Mouse (Mus musculus): ENCODE data around the gene Chrm3. TPM values are rescaled to one million over a fixed set of nuclear protein-coding genes. Genes with fewer than 3 reads are reported as not detected.
A peak's percentile ranks its signal among the peaks of the same experiment; 100 is the strongest.

The Chrm3 gene
- polyA plus RNA-seq, 1 experiment: 8.4 TPM

DNA sequence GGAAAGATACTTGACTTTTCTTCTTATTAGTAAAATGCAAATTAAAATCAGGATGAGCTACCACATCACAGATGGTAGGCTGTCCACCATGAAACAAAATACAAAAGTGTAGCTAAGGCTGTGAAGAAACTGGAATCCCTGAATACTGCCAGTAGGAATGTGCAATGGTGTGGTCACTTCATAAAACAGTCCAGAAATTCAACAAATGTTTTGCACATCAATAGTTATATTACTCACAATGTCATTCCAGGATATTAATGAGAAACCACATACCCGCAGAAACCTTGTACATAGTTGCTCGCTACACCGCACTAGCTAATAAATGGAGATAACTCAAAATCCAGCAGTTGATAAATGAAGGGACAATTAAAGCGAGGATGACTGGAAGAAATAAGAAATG, 447.9 kb downstream of the Chrm3 start:
- DNase-seq (ENCODE audit: low read depth): no peak
- TF ChIP-seq POLR2A (IDR thresholded peaks at IDR 0.05; ENCODE audit: borderline replicate concordance, extremely low read depth, insufficient read depth, insufficient read length, poor library complexity, severe bottlenecking) (no peak), CTCF (IDR thresholded peaks at IDR 0.05; ENCODE audit: borderline replicate concordance, extremely low read depth, insufficient read depth, insufficient read length) (no peak)

DNA sequence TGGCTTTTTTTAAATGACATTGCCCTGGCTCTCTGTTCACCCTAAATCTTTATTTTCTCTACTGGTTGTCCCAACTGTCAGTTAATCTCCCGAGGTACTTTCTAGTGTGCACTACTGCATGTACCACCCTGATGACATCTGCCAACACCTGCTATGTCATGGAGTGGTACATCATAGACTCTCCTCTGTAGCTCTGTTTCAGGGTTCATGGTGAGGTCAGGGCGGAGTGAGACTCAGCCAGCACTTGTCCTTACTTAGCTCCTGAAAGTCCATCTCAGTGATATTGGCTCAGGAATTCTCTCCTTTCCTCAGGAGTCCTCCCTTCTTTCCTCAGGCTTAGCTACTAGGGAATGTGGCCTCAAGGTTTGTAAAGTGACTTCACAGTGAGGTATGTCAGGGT, 451.9 kb downstream of the Chrm3 start:
- DNase-seq (ENCODE audit: low read depth): no peak
- TF ChIP-seq POLR2A (IDR thresholded peaks at IDR 0.05; ENCODE audit: borderline replicate concordance, extremely low read depth, insufficient read depth, insufficient read length, poor library complexity, severe bottlenecking): no peak
- no peak for TF ChIP-seq CTCF (IDR thresholded peaks at IDR 0.05; ENCODE audit: borderline replicate concordance, extremely low read depth, insufficient read depth, insufficient read length)

DNA sequence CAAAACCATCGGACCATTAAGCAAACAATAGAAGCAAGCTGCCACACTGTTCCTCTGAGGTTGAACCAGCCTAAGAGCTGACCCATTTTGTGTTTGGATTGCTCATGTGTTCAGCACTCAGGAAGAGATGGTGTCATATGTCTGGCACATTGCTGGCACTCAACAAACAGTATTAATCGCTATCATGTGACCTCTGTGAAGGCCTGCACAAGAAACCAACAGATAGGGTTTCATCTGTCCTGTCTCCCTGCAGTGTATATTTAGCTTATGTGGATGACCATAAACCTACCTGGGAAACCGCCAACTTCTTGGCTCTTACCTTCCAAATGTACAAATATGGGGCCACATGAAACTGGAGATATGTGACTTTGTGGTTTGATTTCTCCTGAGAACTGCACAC, 453.4 kb downstream of the Chrm3 start:
- no peak for TF ChIP-seq CTCF (IDR thresholded peaks at IDR 0.05; ENCODE audit: borderline replicate concordance, extremely low read depth, insufficient read depth, insufficient read length)
- TF ChIP-seq POLR2A (IDR thresholded peaks at IDR 0.05; ENCODE audit: borderline replicate concordance, extremely low read depth, insufficient read depth, insufficient read length, poor library complexity, severe bottlenecking): no peak
- DNase-seq (ENCODE audit: low read depth): no peak

DNA sequence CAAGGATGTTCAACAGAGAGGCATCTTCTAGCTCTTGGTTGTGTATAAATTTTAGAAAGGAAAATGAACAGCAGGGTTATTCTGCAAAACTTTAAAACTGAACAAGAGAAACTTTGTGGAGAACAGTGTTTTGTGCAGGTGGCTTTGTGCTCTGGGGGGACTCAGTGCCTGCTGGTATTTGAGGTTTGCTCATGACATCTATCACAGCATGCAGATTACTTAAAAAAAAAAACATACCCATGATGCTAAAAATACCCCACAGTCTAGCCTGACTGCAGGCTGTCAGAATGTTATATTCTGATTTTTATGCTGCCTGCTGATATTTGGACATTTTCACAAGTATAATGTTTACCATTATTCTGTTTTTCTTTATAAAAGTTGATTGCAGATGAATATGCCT, 456.2 kb downstream of the Chrm3 start:
- no peak for DNase-seq (ENCODE audit: low read depth)
- TF ChIP-seq POLR2A (IDR thresholded peaks at IDR 0.05; ENCODE audit: borderline replicate concordance, extremely low read depth, insufficient read depth, insufficient read length, poor library complexity, severe bottlenecking) (no peak), CTCF (IDR thresholded peaks at IDR 0.05; ENCODE audit: borderline replicate concordance, extremely low read depth, insufficient read depth, insufficient read length) (no peak)

DNA sequence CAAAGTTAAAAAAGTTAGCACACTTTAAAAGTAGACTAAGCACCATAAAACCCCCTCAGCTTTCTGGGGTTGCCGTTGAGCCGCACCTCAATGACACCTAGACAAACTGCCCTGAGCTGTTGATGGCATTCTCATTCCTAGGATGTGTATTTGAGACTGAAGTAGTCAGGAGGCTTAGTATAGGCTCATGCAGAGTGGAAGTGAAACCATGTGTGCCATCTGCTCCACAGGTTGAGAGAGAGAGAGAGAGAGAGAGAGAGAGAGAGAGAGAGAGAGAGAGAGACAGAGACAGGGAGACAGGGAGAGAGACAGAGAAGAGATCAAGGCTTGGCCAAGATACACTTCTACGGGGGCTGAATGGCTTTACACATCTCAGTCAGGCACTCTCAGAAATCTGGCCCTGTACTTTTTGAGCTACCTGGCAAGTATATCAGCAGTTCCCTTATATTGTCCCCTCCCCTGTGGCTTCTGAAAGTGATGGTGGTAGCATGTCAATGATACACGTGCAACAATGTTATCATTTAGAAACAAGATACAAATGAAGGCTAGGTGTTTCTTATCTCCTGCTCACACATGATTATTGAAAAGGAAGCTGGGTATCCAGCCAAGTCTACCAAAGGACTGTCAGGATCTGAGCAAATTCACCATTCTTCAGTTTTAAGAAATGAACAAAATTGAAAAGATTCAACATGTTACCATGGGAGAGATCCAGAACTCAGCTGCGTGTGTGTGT, 459.8 kb downstream of the Chrm3 start:
- no peak for DNase-seq (ENCODE audit: low read depth)
- TF ChIP-seq CTCF (IDR thresholded peaks at IDR 0.05; ENCODE audit: borderline replicate concordance, extremely low read depth, insufficient read depth, insufficient read length): no peak
- no peak for TF ChIP-seq POLR2A (IDR thresholded peaks at IDR 0.05; ENCODE audit: borderline replicate concordance, extremely low read depth, insufficient read depth, insufficient read length, poor library complexity, severe bottlenecking)

DNA sequence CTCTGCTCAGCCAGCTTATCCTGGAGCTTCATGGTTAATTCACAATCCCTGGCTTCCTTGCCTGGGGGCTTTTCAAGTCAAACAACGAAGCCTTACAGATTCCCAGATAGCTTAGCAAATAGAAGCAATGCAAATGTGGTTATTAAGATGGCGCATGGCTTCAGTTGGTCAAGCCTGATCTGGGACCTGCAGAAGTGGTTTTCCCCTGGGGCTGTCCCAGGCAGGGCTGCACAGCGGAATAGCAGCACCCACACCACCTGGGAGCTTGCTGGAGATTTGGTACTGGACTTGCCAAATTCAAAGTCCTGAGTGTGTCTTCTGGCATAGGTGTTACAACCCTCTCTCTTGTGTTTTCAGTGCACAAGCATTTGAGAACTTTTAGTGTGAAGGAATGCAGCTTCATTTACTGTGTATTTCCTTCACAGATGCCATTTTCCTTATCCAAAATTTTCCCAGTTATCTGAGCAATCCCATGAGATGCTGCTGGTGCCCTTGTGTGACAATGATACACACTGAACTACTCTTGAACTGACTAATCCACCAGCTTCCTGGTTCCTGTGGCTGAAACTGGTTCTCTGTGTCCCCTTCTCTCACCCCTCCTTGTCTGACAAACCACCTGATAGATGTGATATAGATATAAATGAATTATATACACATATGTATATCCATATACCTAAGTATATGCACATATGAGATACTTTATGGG, 461.8 kb downstream of the Chrm3 start:
- no peak for DNase-seq (ENCODE audit: low read depth)
- no peak for TF ChIP-seq POLR2A (IDR thresholded peaks at IDR 0.05; ENCODE audit: borderline replicate concordance, extremely low read depth, insufficient read depth, insufficient read length, poor library complexity, severe bottlenecking)
- TF ChIP-seq CTCF (IDR thresholded peaks at IDR 0.05; ENCODE audit: borderline replicate concordance, extremely low read depth, insufficient read depth, insufficient read length): no peak

DNA sequence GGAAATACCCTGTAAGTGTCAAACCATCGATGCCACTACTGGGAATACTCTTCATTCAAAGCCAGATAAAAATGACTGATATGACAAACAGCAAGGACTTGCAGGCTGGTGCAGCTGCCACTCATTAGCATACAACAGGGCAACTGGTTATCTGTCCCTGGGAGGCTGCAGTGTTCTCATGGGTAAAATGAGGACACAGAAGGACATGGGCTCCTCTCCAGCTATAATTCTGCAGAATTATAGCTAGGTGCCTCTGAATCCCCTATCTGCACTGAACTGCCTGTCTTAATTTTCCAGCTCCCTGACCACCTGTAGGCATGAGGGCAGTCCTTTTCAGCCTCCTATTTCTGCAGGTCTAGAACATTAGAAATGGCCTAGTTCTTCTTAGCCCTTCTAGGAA, 463.4 kb downstream of the Chrm3 start:
- no peak for DNase-seq (ENCODE audit: low read depth)

DNA sequence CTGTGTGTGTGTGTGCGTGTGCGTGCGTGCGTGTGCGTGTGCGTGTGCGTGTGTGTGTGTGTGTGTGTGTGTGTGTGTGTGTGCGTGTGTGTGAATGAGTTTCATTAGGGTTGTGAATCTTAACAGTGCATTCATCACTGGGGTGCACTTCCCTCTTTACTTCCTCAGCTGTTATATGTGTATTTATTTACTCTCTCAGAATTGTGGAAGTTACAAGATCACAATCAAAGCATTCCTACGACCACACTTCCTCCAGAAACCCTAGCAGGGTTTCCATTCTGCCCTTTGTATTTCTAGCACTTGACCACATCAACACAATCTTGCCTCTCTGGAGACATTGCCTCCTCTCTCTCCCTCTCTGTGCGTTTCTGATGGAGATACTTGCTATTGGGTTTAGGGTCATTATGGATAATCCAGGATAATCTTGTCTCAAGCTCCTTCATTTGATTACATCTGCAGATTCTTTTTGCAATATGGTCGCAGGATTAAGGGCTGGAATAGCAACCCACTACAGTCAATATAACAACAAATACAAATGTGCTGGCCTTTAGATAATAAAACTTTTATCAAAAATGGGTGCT, 465.5 kb downstream of the Chrm3 start:
- TF ChIP-seq POLR2A (IDR thresholded peaks at IDR 0.05; ENCODE audit: borderline replicate concordance, extremely low read depth, insufficient read depth, insufficient read length, poor library complexity, severe bottlenecking): no peak
- TF ChIP-seq CTCF (IDR thresholded peaks at IDR 0.05; ENCODE audit: borderline replicate concordance, extremely low read depth, insufficient read depth, insufficient read length): no peak
- no peak for DNase-seq (ENCODE audit: low read depth)

More for the DNA sequence above, 463.4 kb downstream of the Chrm3 start:
- no peak for TF ChIP-seq CTCF (IDR thresholded peaks at IDR 0.05; ENCODE audit: borderline replicate concordance, extremely low read depth, insufficient read depth, insufficient read length)
- no peak for TF ChIP-seq POLR2A (IDR thresholded peaks at IDR 0.05; ENCODE audit: borderline replicate concordance, extremely low read depth, insufficient read depth, insufficient read length, poor library complexity, severe bottlenecking)

DNA sequence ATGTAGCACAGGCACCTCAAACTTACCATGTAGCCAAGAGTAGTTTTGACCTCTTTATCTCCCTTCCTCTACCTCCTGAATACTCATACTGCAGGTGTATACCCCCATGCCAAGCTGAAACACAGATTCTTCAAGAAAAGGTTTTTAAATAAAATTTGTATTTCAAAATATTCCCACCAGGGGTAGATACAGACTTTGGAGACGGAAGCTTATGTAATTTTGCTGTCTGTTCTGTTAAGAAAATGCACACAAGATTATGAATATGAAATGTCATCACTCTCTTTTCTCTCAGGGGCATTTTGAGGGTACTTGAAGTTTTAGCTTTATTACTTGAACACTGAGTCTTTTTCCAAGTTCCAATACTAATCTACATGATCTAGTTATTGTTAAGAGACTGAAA, 469.6 kb downstream of the Chrm3 start:
- TF ChIP-seq POLR2A (IDR thresholded peaks at IDR 0.05; ENCODE audit: borderline replicate concordance, extremely low read depth, insufficient read depth, insufficient read length, poor library complexity, severe bottlenecking) (no peak), CTCF (IDR thresholded peaks at IDR 0.05; ENCODE audit: borderline replicate concordance, extremely low read depth, insufficient read depth, insufficient read length) (no peak)
- peak; percentile 9 for DNase-seq (ENCODE audit: low read depth)

DNA sequence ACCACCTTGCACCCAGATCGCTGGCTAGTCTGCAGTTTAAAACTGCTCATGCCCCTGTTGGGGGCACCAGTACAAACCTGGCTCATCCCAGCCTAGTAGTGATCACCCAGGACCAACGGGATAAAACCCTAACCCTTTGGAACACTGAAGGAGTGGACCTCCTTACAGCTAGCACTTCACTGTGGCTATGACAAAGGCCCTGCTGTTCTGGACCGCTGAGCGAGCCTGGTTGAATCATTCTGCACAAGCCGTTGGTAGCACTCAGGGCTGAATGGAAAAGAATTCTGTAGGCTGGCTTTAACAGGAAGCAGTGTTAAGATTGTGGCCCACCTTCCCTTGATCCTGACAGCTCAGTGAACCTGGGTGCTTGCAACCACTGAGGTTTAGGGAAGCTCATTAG, 470.2 kb downstream of the Chrm3 start:
- no peak for TF ChIP-seq CTCF (IDR thresholded peaks at IDR 0.05; ENCODE audit: borderline replicate concordance, extremely low read depth, insufficient read depth, insufficient read length)
- TF ChIP-seq POLR2A (IDR thresholded peaks at IDR 0.05; ENCODE audit: borderline replicate concordance, extremely low read depth, insufficient read depth, insufficient read length, poor library complexity, severe bottlenecking): no peak
- DNase-seq (ENCODE audit: low read depth): peak; percentile 23

DNA sequence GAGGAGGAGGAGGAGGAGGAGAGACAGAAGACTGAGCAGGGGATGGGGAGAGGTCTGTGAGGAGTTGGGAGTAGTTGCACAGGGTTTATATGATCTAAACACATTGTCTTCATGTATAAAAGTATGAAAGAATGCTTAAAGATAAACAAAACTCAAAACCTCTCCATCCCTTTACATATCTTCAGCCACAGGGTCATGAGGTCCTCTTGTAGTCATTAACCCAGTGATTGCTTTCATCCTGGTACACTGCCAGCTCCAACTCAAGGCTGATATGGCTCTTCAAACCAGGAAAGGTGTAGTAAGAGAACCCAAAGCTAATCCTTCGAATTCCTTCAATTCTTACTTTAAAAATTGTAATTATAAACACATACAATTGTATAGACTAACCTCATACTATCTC, 470.7 kb downstream of the Chrm3 start:
- TF ChIP-seq CTCF (IDR thresholded peaks at IDR 0.05; ENCODE audit: borderline replicate concordance, extremely low read depth, insufficient read depth, insufficient read length) (no peak), POLR2A (IDR thresholded peaks at IDR 0.05; ENCODE audit: borderline replicate concordance, extremely low read depth, insufficient read depth, insufficient read length, poor library complexity, severe bottlenecking) (no peak)

More for the DNA sequence above, 470.7 kb downstream of the Chrm3 start:
- no peak for DNase-seq (ENCODE audit: low read depth)

Measured in brain, embryonic 14.5 days (tissue).